Mouse (Mus musculus) embryo, embryonic 10.5 days (tissue): ENCODE measurements around the gene Raet1e.
"Not testable (repeated sequence)": the region's sequence is repeated elsewhere in the genome, so short reads cannot be mapped to it uniquely, and the experiment has no call there.

Source experiments
- DNase-seq: peaks from one replicate; pipeline ENCODE4 v3.0.0-alpha.2; 2015; ENCODE audit warnings: low spot score

The Raet1e gene

DNA sequence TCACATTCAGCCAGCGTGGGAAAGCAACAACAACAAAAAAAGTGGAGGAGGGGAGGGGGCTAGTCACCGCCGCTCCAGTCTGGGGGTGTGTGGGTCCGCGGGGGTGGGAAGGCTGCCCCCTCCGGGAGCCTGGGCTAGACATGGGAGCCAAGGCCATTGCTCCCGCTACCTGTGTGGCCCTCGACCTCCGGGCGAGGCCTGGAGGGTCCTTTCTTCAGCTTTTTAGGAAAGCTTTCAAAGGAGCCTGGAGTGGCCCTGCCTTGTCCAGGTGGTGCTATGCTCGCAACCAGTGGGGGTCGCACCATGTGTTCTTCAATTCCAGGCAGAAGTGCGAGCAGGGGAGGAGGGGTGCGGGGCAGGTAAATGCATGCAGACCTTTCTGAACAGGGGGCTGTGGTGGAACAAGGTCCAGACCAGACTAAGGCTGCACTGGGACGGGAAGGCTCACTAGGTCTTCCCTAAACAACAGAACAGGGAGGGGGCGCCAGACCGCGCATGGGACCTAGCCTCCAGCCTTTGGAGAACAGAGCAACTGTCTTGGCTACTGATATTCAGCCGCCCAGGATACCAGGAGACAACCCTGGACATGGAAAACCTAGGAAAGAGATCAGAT lies 116.2 kb downstream of the Raet1e start:
- peak; percentile 12 for DNase-seq

DNA sequence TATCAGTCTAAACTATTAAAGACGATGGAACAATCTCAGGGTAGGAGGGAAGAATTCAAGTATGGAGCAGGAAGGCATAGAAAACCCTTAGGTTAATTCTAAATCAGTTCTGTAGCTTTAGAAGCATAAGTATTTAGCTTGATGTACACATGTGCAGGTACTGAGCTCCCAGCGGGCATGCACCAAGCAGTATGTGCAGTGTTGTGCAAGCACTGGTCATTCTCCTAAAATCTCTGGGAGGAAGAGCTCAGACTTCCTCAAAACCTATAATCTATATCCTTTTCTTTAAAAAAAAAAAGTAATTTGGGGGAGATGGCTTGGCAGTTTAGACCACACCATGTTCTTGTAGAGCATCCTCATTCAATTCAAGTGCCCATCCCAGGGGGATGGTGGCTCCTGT lies 120.1 kb downstream of the Raet1e start:
- not testable (repeated sequence) for DNase-seq

- DNase-seq, result no peak
Measured at GRCm38 (mm10) chr10:22282816-22283215, 124.4 kb downstream of the Raet1e start.

GRCm38 (mm10) chr10:22295676-22296075 lies 137.3 kb downstream of the Raet1e start:
- no peak for DNase-seq

DNA sequence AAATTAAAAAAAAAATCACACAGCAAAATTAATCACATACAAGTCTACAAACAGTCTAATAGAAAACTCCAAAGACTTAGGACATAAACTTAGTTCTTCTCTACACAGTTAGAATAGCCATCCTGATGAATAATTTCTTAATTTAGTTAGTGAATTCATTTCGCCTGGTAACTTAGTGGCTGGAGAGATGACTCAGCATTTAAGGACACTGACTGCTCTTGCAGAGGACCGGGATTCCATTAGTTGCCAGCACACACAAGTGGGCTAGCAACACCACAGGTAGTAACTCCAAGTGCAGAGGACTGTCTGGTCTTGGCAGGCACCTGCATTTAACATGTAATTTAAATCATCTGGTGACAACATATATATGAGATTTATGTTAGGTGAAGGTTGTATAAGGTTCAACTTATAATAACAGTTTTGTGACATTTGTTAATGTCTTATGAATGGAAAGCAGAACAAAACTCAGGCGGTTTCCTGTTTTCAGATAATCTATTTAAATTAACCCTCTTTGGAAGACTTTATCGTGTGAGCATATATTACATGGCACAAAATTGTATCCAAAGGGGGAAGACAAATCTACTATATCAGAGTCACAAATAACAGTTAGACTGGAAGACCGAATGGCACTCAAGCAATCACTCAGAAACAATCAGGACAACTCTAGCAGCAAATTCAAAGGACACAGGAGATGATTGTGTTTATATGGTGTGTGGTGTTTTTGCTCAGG lies 138.8 kb downstream of the Raet1e start:
- no peak for DNase-seq

- no peak for DNase-seq
Measured at GRCm38 (mm10) chr10:22297766-22298461, 139.5 kb downstream of the Raet1e start.

GRCm38 (mm10) chr10:22299324-22299723 lies 141.0 kb downstream of the Raet1e start:
- no peak for DNase-seq

- DNase-seq, result no peak
Measured at GRCm38 (mm10) chr10:22301641-22302040, 143.3 kb downstream of the Raet1e start.

- DNase-seq, result no peak
Measured at GRCm38 (mm10) chr10:22302344-22303057, 144.1 kb downstream of the Raet1e start.

- DNase-seq, result no peak
Measured at GRCm38 (mm10) chr10:22303736-22304135, 145.4 kb downstream of the Raet1e start.

GRCm38 (mm10) chr10:22305801-22306200 lies 147.4 kb downstream of the Raet1e start:
- DNase-seq, result no peak

GRCm38 (mm10) chr10:22306452-22306851 lies 148.1 kb downstream of the Raet1e start:
- DNase-seq, result no peak

- DNase-seq, result no peak
Measured at GRCm38 (mm10) chr10:22308221-22308620, 149.9 kb downstream of the Raet1e start.

- DNase-seq, result no peak
Measured at GRCm38 (mm10) chr10:22322858-22323257, 164.5 kb downstream of the Raet1e start.

- not testable (repeated sequence) for DNase-seq
Measured at GRCm38 (mm10) chr10:22345721-22346120, 187.4 kb downstream of the Raet1e start.

DNA sequence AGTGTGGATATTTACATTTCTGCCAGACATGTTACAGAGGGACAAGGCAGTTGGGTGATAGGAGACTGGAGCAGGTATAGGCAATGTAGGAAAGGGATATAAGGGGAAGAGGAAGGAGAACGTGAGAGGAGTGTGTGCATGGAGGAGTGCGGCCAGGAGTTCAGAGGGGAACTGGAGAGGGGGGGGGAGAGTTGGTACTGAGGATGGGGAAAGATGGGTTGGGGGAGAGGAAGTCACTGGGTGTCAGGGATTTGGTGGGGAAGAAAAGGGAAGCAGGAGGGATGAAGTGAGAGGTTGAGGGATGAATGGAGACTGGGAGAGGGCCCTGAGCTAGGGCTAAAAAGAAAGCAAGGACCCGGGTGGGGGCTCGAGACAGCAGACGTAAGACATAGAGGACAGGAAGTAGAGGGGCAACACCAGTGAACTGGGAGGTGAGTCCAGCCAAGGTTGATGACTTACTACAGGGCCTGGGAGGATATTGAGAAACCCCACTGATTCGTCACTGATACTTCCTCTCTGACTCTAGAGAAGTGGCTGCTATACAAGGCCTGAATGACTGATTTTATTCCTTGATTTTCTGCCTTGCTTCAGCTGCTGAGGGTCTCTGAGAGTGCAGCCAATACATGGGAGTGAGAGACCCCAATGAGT lies 195.3 kb downstream of the Raet1e start:
- not testable (repeated sequence) for DNase-seq

GRCm38 (mm10) chr10:22354196-22354574 lies 195.8 kb downstream of the Raet1e start:
- not testable (repeated sequence) for DNase-seq

DNA sequence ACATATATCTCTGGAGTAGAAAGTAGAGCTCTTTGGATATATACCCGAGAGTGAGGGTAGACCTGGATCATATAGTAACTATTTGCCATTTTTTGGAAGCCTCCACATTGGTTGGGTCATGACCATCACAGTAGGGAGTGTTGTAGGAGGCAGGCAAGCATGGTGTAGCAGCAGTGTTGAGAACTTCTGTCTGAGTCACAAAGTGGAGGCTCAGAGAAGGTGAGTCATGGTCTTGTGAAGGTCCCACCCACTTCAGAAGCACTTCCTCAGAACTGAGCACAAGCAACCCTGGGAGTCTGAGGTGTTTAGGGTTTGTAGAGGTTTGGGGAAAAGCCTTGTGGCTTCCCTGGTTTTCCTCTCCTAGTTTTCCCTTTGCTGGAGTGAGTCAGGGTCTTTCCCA lies 199.0 kb downstream of the Raet1e start:
- not testable (repeated sequence) for DNase-seq

DNA sequence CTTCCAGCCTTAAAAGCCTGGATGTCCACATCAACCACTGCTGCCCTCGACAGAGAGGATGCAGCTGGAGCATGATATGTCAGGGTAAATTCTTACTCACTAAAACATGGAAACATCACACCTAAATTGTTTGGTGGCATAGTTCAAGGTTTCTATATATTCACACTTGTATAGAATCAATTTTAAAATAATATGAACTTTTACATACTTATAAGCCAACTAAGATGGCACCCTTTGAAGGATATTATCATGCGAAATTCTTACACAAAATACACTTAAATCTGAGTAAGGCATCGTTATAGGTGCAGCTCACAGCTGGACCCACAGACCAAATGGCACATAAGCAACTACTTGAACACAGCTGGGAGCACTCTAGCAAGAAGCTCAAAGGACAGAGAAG lies 201.9 kb downstream of the Raet1e start, which contains the start of gene Raet1d:
Gene Raet1d (plus strand): TSS at position 301 of the 400 bp plus-strand sequence.
- not testable (repeated sequence) for DNase-seq

DNA sequence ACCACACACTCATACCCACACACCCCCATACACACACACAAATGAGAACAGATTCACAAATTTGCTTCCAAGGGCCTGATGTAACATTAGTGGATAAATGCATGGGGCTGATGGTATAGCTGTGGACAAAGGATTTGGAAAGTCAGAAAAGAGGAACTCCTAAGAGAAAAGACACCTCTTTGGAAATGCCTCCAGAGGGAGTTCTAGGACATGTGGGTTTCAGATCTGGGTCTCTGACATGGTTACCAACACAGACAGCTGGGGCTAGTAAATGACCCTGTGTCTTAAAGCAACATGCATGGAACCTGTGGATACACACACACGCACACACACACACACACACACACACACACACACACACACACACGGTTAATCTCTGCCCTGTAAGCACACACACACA lies 202.6 kb downstream of the Raet1e start:
- not testable (repeated sequence) for DNase-seq

DNA sequence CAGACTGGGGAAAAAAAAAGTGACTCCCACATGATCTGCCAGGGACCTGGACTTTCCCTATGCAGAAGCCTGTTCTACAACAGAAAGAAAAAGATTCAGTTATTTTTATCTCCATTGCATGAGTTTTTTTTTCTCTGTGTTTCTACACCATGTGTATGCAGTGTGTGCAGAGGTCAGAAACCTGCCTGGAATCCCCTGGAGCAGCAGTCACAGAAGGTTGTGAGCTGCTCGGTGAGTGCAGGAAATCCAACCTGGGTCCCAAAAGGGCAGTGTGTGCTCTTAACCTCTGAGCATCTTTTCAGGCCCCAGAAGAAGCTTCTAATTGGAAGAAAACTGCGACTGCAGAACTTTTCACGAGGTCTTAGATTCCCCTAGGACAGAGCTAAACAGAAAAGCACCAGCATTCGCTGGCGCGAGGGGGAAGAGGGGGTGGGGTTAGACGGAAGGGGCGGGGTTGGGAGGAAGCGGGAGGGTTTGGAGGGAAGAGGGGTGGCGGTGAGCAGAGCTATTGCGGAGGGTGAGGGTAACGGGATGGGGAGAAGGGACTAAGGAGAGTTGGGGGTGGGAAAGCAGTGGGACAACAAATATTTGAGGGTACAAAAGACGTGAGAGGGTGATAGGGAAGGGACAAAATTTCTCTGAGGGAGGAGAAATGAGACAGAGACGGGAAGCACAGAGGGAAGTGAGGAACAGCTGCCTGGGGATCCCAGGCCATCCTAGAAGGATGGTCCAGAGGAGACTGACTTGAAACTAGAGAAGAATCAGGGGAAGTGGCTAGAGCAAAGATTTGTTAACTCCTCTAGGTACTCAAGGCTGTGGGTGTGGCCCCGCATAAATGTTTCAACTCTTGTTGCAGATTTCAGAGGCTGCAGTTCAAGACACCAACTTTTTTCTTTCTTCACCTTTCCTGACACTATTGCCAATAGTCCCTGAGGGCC lies 203.3 kb downstream of the Raet1e start:
- peak; percentile 59 for DNase-seq
